Mouse (Mus musculus) forebrain, embryonic 12.5 days (tissue): ENCODE measurements around the gene Fam136a. TPM values are rescaled to one million over a fixed set of nuclear protein-coding genes. Genes with fewer than 3 reads are reported as not detected.
A peak's percentile ranks its signal among the peaks of the same experiment; 100 is the strongest.

Source experiments
- ATAC-seq: fragments of 200-750 bp; cut with Nextera tagmentation; 2 replicates; pipeline ENCODE4 v1.8.0; 2017; ENCODE audit warnings: moderate TSS enrichment; ENCODE audit not compliant: low FRiP score
- H3K27ac ChIP-seq: fragments of 300-500 bp; sonication (generic); 2 replicates; pipeline ENCODE4 v1.5.1; 2016; ENCODE audit warnings: mild to moderate bottlenecking
- H3K27me3 ChIP-seq: fragments of 300-500 bp; sonication (generic); 2 replicates; pipeline ENCODE4 v1.6.1; 2016; ENCODE audit warnings: mild to moderate bottlenecking
- H3K36me3 ChIP-seq: fragments of 300-500 bp; sonication (generic); replicated peaks from 2 replicates; pipeline ENCODE4 v1.6.1; 2016; ENCODE audit warnings: mild to moderate bottlenecking
- H3K4me1 ChIP-seq: fragments of 300-500 bp; sonication (generic); 2 replicates; pipeline ENCODE4 v1.6.1; 2016
- H3K4me2 ChIP-seq: fragments of 300-500 bp; sonication (generic); 2 replicates; pipeline ENCODE4 v1.6.1; 2016; ENCODE audit warnings: mild to moderate bottlenecking, moderate library complexity
- H3K4me3 ChIP-seq: fragments of 300-500 bp; sonication (generic); replicated peaks from 2 replicates; pipeline ENCODE4 v1.5.1; 2016; ENCODE audit warnings: mild to moderate bottlenecking
- H3K9ac ChIP-seq: fragments of 300-500 bp; sonication (generic); 2 replicates; pipeline ENCODE4 v1.6.1; 2016; ENCODE audit warnings: mild to moderate bottlenecking
- H3K9me3 ChIP-seq: fragments of 300-500 bp; sonication (generic); 2 replicates; pipeline ENCODE4 v1.6.1; 2016
- WGBS: fragments of 180-500 bp; shearing (Covaris S2); methylation state at CpG from one replicate; pipeline ENCODE4 v1.1.7; 2016; 5-methylcytosine and 5-hydroxymethylcytosine counted together
- polyA plus RNA-seq: library from polyadenylated mRNA; unstranded; fragments of >200 nt; fragmentation: Nextera tagmentation; extraction: Ambion mirVana; gene quantifications from 2 replicates; pipeline ENCODE4 v1.2.1, GENCODE M21; 2016

The Fam136a gene
- polyA plus RNA-seq, 1 experiment from 2014 or later = 131 TPM

DNA sequence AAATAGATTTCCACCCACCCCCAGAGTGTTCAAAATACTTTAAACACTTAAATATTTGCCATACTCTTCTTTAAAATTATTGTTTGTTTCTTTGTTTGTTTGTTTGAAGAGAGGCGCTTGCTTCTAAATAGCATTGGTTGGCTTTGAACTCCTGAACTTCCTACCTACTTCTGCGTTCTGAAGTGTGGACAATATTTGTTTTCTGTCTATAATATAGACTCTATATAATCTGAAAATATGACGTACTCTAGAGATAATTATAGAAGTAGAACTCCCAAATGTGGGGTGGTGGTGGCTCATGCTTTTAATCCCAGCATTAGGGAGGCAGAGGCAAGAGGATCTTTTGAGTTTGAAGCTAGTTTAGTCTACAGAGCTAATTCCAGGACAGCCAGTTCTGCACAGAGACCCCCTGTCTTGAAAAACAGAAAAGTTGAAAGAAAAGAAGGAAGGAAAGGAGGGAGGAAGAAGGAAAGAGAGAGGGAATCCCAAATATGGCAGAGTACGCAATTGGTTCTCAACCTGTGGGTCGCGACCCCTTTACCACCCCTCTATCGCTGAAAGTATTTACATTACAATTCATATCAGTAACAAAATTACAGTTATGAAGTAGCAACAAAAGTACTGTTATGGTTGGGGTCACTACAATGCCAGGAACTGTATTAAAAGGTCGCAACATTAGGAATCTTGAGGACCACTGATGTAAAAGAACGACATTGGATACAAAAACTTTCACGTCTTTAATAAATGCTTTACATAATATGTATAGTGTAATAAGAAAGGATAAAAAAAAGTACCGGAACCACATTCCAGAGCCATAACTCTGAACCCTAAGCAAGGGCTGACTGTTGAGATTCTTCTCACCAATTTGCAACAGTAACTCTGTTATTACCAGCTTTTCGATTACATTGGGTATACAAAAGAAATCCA lies 37.5 kb downstream of the Fam136a start:
- H3K4me3 ChIP-seq = peak overlapping the region; percentile 85
- no peak for ATAC-seq
- H3K36me3 ChIP-seq = peaks cover 8% of the 10 kb centered on the region
- H3K27me3 ChIP-seq = no peaks in the 10 kb centered on the region
- peak overlapping the region; percentile 72 for H3K4me2 ChIP-seq
- no peak overlapping the region for H3K27ac ChIP-seq
- H3K9ac ChIP-seq = no peak overlapping the region
- no peaks in the 10 kb centered on the region for H3K9me3 ChIP-seq
- WGBS = 42% methylated on average over 12 of the region's 12 CpGs
- peaks cover 16% of the 10 kb centered on the region for H3K4me1 ChIP-seq

- peak overlapping the region; percentile 72 for H3K4me2 ChIP-seq
- ATAC-seq = peak; percentile 71
- WGBS = under 1% methylated on average over 15 of the region's 15 CpGs
- peak overlapping the region; percentile 98 for H3K9ac ChIP-seq
- H3K36me3 ChIP-seq = peaks cover 9% of the 10 kb centered on the region
- peaks cover 16% of the 10 kb centered on the region for H3K4me1 ChIP-seq
- H3K27ac ChIP-seq = peak overlapping the region; percentile 100
- H3K4me3 ChIP-seq = peak overlapping the region; percentile 85
- no peaks in the 10 kb centered on the region for H3K9me3 ChIP-seq
- no peaks in the 10 kb centered on the region for H3K27me3 ChIP-seq
These were observed 38.3 kb downstream of the Fam136a start for GRCm38 (mm10) chr6:86403728-86404099.

DNA sequence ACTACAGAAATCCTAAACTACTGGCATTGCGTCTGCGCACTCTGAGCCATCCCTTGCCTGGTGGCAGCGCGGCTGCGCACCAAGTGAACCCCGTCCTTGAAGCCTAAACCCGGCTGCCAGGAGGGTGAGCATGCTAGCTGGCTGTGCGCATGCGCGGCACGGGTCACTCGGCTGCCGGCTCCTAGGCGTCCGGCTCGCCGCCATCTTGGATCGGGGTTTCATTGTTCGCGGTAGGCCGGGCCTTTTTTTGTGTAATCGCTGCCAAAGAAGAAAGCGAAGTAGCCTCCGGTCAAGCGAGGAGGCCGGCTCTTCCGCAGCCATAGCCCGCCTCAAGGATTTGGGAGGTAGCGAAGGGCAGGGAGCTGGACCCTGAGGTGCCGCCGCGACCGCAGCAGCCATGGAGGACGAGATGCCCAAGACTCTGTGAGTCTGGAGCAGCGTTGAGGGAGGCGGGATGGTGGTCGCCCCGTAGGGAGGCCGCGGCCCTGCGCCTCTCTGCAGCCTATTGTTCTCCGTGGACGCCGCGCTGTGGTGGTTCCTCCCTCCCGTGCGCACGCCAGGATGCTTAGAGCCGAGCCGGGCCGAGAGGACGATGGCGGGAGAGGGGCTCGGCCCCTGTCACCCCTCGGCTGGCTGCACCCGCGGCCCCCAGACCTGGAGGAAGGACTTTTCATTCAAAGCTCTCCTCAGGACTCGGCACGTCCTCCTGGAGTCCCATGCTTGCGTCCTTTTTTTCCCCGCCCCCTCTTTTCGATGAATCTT lies 38.8 kb downstream of the Fam136a start, which contains the start of gene Tia1:
Tia1 (plus strand) TSS at position 120 of the 762 bp plus-strand sequence.
- H3K9me3 ChIP-seq = no peaks in the 10 kb centered on the region
- peak within 1 kb of the TSS; percentile 100 for H3K27ac ChIP-seq
- no peaks in the 10 kb centered on the region for H3K27me3 ChIP-seq
- under 1% methylated on average over 58 of the region's 62 CpGs for WGBS
- H3K9ac ChIP-seq = peak within 1 kb of the TSS; percentile 98
- peak within 1 kb of the TSS; percentile 72 for H3K4me2 ChIP-seq
- peak; percentile 95 for ATAC-seq
- peaks cover 16% of the 10 kb centered on the region for H3K4me1 ChIP-seq
- H3K36me3 ChIP-seq = peaks cover 9% of the 10 kb centered on the region
- H3K4me3 ChIP-seq = peak within 1 kb of the TSS; percentile 85

DNA sequence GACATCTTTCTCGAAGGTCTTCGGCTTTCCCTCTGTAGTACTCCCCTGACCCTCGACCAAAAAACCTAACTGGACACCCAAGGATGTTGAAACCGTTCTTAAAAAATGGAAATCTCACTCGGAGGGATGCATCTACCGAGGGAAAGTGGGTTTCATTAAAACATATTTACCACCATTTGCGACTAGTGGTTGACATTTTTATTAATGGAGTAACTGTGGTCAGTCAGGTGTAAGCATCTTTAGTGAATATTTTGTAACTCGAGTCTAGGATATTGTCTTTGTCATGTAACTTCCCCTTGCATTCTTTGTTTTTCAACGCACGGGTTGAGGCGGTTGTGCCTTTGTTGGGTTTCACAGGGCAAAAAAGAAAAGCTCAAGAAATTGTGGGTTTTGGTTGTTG lies 39.5 kb downstream of the Fam136a start:
- no peaks in the 10 kb centered on the region for H3K27me3 ChIP-seq
- WGBS = under 1% methylated on average over 11 of the region's 11 CpGs
- ATAC-seq = no peak

DNA sequence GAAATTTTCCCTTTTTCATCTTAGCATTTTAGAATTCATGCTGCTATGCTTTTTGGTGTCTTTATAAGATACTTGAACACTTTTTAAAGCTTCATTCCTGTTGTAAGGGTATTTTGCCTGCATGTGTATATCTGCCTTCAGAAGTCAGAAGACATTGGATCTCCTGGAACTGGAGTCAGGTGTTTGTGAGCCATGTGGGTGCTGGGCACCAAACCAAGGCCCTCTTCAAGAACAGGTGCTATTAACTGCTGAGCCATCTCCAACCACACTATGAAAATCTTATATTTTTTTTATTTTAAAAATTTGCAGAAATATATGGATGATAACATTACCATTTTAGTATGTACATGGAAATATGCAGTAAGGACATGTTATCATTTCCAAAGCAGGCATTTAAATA lies 40.9 kb downstream of the Fam136a start:
- ATAC-seq = no peak
- H3K4me3 ChIP-seq = peak overlapping the region; percentile 30

More for the DNA sequence above, 39.5 kb downstream of the Fam136a start:
- Histone ChIP-seq H3K36me3 (peaks cover 9% of the 10 kb centered on the region), H3K9me3 (no peaks in the 10 kb centered on the region), H3K4me3 (peak overlapping the region; percentile 85), H3K9ac (peak overlapping the region; percentile 98), H3K4me2 (peak overlapping the region; percentile 72), H3K4me1 (peaks cover 18% of the 10 kb centered on the region), H3K27ac (peak overlapping the region; percentile 100)

DNA sequence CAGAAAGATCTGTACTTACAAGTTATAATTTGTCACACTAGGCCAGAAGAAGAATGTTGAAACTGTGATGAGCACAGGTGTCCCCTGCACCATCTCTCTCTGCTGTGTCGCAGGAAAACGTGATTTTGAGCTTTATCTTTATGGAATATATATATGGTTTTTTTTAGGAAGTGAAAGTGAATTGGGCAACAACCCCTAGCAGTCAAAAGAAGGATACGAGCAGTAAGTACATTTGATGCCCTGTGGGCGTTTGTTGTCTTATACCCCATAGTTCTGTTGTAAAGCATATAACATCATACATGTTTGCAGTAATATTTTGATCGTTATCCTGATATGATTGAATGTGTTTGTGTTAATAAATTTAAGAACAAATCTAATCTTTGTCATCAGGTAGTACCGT lies 53.3 kb downstream of the Fam136a start:
- Histone ChIP-seq H3K9ac (no peak overlapping the region), H3K27me3 (no peaks in the 10 kb centered on the region), H3K4me1 (no peaks in the 10 kb centered on the region), H3K9me3 (no peaks in the 10 kb centered on the region), H3K4me3 (no peak overlapping the region), H3K27ac (no peak overlapping the region), H3K4me2 (no peak overlapping the region), H3K36me3 (peaks cover 85% of the 10 kb centered on the region)
- ATAC-seq = no peak
- WGBS = 94% methylated on average over 6 of the region's 6 CpGs

More for the DNA sequence above, 40.9 kb downstream of the Fam136a start:
- Histone ChIP-seq H3K4me2 (peak overlapping the region; percentile 72), H3K9me3 (no peaks in the 10 kb centered on the region), H3K27me3 (no peaks in the 10 kb centered on the region), H3K9ac (no peak overlapping the region; the same call in 1 of the 2 replicates), H3K36me3 (peaks cover 9% of the 10 kb centered on the region), H3K4me1 (peaks cover 17% of the 10 kb centered on the region), H3K27ac (no peak overlapping the region)

- Histone ChIP-seq H3K4me2 (no peak overlapping the region), H3K4me1 (no peaks in the 10 kb centered on the region), H3K36me3 (peaks cover 83% of the 10 kb centered on the region), H3K4me3 (no peak overlapping the region), H3K27ac (no peak overlapping the region), H3K9me3 (no peaks in the 10 kb centered on the region), H3K27me3 (no peaks in the 10 kb centered on the region), H3K9ac (no peak overlapping the region)
- ATAC-seq = no peak
- WGBS = 93% methylated on average over 3 of the region's 3 CpGs
These were observed 53.8 kb downstream of the Fam136a start for GRCm38 (mm10) chr6:86419239-86419638.

Other genes starting within 250 kb of the Fam136a start
- gene Tgfa, start 170.4 kb upstream of the Fam136a start, polyA plus RNA-seq = 3.0 and 4.3 TPM in 2 replicates
- 641 and 720 TPM in 2 replicates for gene Snrpg, start 5.7 kb downstream of the Fam136a start, polyA plus RNA-seq
- 99.8 and 106 TPM in 2 replicates for gene Pcyox1, start 31.5 kb downstream of the Fam136a start, polyA plus RNA-seq
- gene Tia1, start 38.6 kb downstream of the Fam136a start, polyA plus RNA-seq = 337 and 341 TPM in 2 replicates
- not detected in 2 replicates for gene Gm44790, start 61.0 kb downstream of the Fam136a start, polyA plus RNA-seq
- 30.4 and 30.6 TPM in 2 replicates for gene C87436, start 72.7 kb downstream of the Fam136a start, polyA plus RNA-seq
- gene Pcbp1, start 160.7 kb downstream of the Fam136a start, polyA plus RNA-seq = 497 and 562 TPM in 2 replicates